Mouse (Mus musculus) erythroblast, embryonic 14.5 days (primary cell): ENCODE measurements around the gene Dscaml1.

Experiments
- GATA1 ChIP-seq: IDR thresholded peaks from 2 replicates; pipeline ENCODE4 v1.6.1; 2012; ENCODE audit warnings: low read length, inconsistent platforms, mixed read lengths
- TAL1 ChIP-seq: IDR thresholded peaks from 3 replicates; pipeline ENCODE4 v1.6.1; 2012; ENCODE audit warnings: low read length, inconsistent platforms, mixed read lengths

- no peak for TF ChIP-seq GATA1
- TF ChIP-seq TAL1, result no peak
Measured at GRCm38 (mm10) chr9:45592374-45592773, 165.9 kb downstream of the Dscaml1 start.
